Mouse (Mus musculus) embryonic facial prominence, embryonic 12.5 days (tissue): Measurements from ENCODE around the gene Aqp6. TPM values are rescaled to one million over a fixed set of nuclear protein-coding genes. Genes with fewer than 3 reads are reported as not detected.

Experiments
- ATAC-seq: fragments of 200-750 bp; cut with Nextera tagmentation; 2 replicates; pipeline ENCODE4 v1.8.0; 2017; ENCODE audit not compliant: insufficient number of reproducible peaks, insufficient read depth, low FRiP score, low TSS enrichment
- H3K27ac ChIP-seq: fragments of 300-500 bp; sonication (generic); 2 replicates; pipeline ENCODE4 v1.5.1; 2016; ENCODE audit warnings: mild to moderate bottlenecking
- H3K27me3 ChIP-seq: fragments of 300-500 bp; sonication (generic); 2 replicates; pipeline ENCODE4 v1.6.1; 2016; ENCODE audit warnings: mild to moderate bottlenecking, moderate library complexity
- H3K36me3 ChIP-seq: fragments of 300-500 bp; sonication (generic); 2 replicates; pipeline ENCODE4 v1.6.1; 2016; ENCODE audit warnings: mild to moderate bottlenecking
- H3K4me1 ChIP-seq: fragments of 300-500 bp; sonication (generic); 2 replicates; pipeline ENCODE4 v1.6.1; 2016
- H3K4me2 ChIP-seq: fragments of 300-500 bp; sonication (generic); replicated peaks from 2 replicates; pipeline ENCODE4 v1.6.1; 2016; ENCODE audit warnings: mild to moderate bottlenecking, moderate library complexity
- H3K4me3 ChIP-seq: fragments of 300-500 bp; sonication (generic); 2 replicates; pipeline ENCODE4 v1.5.1; 2016; ENCODE audit warnings: mild to moderate bottlenecking
- H3K9ac ChIP-seq: fragments of 300-500 bp; sonication (generic); 2 replicates; pipeline ENCODE4 v1.6.1; 2016; ENCODE audit warnings: mild to moderate bottlenecking, moderate library complexity
- H3K9me3 ChIP-seq: fragments of 300-500 bp; sonication (generic); 2 replicates; pipeline ENCODE4 v1.6.1; 2016; ENCODE audit warnings: mild to moderate bottlenecking, moderate library complexity
- WGBS: fragments of 180-500 bp; shearing (Covaris S2); methylation state at CpG from one replicate; pipeline ENCODE4 v1.1.7; 2016; 5-methylcytosine and 5-hydroxymethylcytosine counted together
- polyA plus RNA-seq: library from polyadenylated mRNA; unstranded; fragments of >200 nt; fragmentation: Nextera tagmentation; extraction: Ambion mirVana; gene quantifications from 2 replicates; pipeline ENCODE4 v1.2.1, GENCODE M21; 2016

Gene Aqp6
- polyA plus RNA-seq, 1 experiment from 2014 or later = 0.08 TPM

DNA sequence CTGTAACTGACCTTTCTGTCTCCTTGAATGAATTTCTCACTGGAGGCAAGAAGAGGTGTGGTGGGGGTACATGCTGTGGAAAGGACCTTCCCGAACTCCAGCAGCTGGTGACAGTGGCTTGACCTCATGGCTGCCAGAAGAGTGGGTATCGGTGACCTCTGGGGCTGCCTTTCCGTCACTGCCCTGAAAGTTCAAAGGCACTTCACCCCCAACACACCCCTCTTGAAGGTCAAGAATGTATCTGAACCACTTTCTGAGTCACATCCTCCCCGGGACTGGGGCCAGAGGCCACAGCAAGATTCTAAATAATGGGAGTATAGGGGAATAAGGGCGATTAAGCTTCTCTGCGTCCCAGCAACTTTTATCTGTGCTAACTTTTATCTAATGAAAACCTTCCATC is 15.5 kb upstream of the Aqp6 start:
- no peak overlapping the region for H3K4me3 ChIP-seq
- peaks cover 97% of the 10 kb centered on the region for H3K27me3 ChIP-seq
- H3K9me3 ChIP-seq = no peaks in the 10 kb centered on the region
- H3K27ac ChIP-seq = no peak overlapping the region
- no peak overlapping the region for H3K4me2 ChIP-seq
- H3K36me3 ChIP-seq = no peaks in the 10 kb centered on the region
- 59% methylated on average over 6 of the region's 6 CpGs for WGBS
- no peak for ATAC-seq
- H3K9ac ChIP-seq = no peak overlapping the region
- H3K4me1 ChIP-seq = peaks cover 21% of the 10 kb centered on the region

- no peaks in the 10 kb centered on the region for H3K36me3 ChIP-seq
- H3K4me1 ChIP-seq = peaks cover 21% of the 10 kb centered on the region
- no peak for ATAC-seq
- H3K9me3 ChIP-seq = no peaks in the 10 kb centered on the region
- H3K4me3 ChIP-seq = no peak overlapping the region
- H3K4me2 ChIP-seq = no peak overlapping the region
- WGBS = 84% methylated on average over 3 of the region's 3 CpGs
- no peak overlapping the region for H3K9ac ChIP-seq
- H3K27me3 ChIP-seq = peaks cover 97% of the 10 kb centered on the region
- no peak overlapping the region for H3K27ac ChIP-seq
Observed at GRCm38 (mm10) chr15:99586525-99586924, 14.7 kb upstream of the Aqp6 start.

DNA sequence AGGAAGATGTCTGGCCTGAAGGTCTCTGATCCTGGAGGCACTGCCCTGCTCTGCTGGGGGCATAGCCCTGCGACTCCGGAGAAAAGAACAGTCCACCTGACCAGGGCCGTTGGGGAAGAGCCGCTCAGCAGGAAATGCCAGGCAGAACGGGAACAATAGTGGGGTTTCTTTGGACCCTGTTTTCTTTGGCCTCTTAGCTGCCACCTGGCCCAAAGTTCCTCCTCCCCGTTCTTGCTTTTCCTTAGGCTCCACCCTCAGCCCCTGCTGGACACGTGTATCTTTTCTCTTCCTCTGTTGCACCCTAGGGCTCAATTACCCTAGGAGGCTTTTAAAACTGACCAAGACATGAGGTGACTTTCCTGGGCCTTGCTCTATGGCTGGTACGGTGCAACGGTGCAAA is 12.0 kb upstream of the Aqp6 start:
- ATAC-seq = no peak
- Histone ChIP-seq H3K9ac (no peak overlapping the region), H3K4me1 (peaks cover 13% of the 10 kb centered on the region), H3K4me3 (no peak overlapping the region), H3K9me3 (no peaks in the 10 kb centered on the region), H3K36me3 (no peaks in the 10 kb centered on the region), H3K4me2 (no peak overlapping the region), H3K27ac (no peak overlapping the region), H3K27me3 (peaks cover 100% of the 10 kb centered on the region)
- 4% methylated on average over 9 of the region's 9 CpGs for WGBS

DNA sequence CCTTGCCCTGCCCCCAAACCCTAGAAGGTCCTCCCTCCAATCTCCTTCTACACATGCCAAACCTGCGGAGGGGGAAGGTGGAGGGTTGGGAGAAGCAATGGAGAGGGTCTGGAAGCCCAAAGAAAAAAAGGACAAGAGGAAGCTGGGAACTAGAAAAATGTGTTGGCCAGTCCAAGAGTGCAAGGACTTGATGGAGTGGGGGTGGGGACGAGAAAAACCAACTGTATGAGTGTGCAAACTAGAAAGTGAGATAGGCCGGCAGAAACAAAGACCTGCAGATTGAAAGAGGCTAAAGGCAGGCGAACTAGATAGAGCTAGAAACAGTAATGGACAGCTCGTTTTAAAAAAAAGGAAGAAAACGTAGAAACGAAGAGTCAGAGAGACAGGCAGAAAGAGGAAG is 11.5 kb upstream of the Aqp6 start:
- no peaks in the 10 kb centered on the region for H3K9me3 ChIP-seq
- H3K4me1 ChIP-seq = peaks cover 9% of the 10 kb centered on the region
- no peak for ATAC-seq
- H3K9ac ChIP-seq = no peak overlapping the region
- no peak overlapping the region for H3K4me2 ChIP-seq
- H3K4me3 ChIP-seq = 0 out of 2 replicates have a peak overlapping the region, but pooled peaks have one; percentile 39
- WGBS = 17% methylated on average over 7 of the region's 7 CpGs
- H3K36me3 ChIP-seq = no peaks in the 10 kb centered on the region
- peaks cover 100% of the 10 kb centered on the region for H3K27me3 ChIP-seq
- no peak overlapping the region for H3K27ac ChIP-seq

GRCm38 (mm10) chr15:99590429-99591084 is 10.6 kb upstream of the Aqp6 start, which contains the start of gene Aqp5:
Aqp5 (plus strand) TSS chr15:99590782.
- Histone ChIP-seq H3K27me3 (peaks cover 100% of the 10 kb centered on the region), H3K4me1 (peaks cover 5% of the 10 kb centered on the region; the same call in 1 of the 2 replicates), H3K4me2 (peak within 1 kb of the TSS; percentile 58), H3K27ac (no peak within 1 kb of the TSS), H3K9ac (0 out of 2 replicates have a peak within 1 kb of the TSS, but pooled peaks have one; percentile 13), H3K36me3 (no peaks in the 10 kb centered on the region), H3K9me3 (no peaks in the 10 kb centered on the region), H3K4me3 (peak within 1 kb of the TSS; percentile 39)
- 2% methylated on average over 51 of the region's 83 CpGs for WGBS
- ATAC-seq = no peak

- Histone ChIP-seq H3K27ac (no peak overlapping the region), H3K9me3 (no peaks in the 10 kb centered on the region), H3K4me1 (peaks cover 10% of the 10 kb centered on the region; the same call in 1 of the 2 replicates), H3K4me2 (no peak overlapping the region), H3K9ac (no peak overlapping the region), H3K4me3 (no peak overlapping the region), H3K27me3 (peaks cover 94% of the 10 kb centered on the region), H3K36me3 (no peaks in the 10 kb centered on the region)
- no peak for ATAC-seq
- WGBS = 74% methylated on average over 8 of the region's 8 CpGs
Observed at GRCm38 (mm10) chr15:99592177-99592576, 9.0 kb upstream of the Aqp6 start.

GRCm38 (mm10) chr15:99592877-99593276 is 8.3 kb upstream of the Aqp6 start:
- H3K27ac ChIP-seq = no peak overlapping the region
- ATAC-seq = no peak
- no peak overlapping the region for H3K4me2 ChIP-seq
- peaks cover 10% of the 10 kb centered on the region; the same call in 1 of the 2 replicates for H3K4me1 ChIP-seq
- H3K9ac ChIP-seq = no peak overlapping the region
- peaks cover 94% of the 10 kb centered on the region for H3K27me3 ChIP-seq
- 88% methylated on average over 5 of the region's 5 CpGs for WGBS
- H3K36me3 ChIP-seq = no peaks in the 10 kb centered on the region
- H3K9me3 ChIP-seq = no peaks in the 10 kb centered on the region
- H3K4me3 ChIP-seq = no peak overlapping the region

DNA sequence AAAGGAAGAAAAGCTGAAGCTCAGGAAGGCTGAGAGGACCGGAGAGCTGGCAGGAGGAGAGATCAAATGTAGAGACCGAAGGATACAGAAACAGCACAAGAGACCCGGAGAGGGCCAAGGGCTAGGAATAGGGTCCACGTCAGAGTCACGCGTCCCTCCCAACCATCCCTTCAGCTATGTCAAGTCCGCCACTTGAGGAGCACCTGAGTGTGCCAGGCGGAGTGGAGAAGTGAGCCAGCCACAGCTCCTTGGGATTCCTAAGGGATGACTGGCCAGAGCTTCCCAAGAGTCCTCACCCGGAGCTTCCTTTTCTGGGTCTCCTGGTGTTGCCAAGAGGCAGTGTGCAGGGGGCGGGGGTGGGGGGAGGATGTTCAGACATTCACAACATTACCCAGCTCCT is 6.2 kb upstream of the Aqp6 start:
- Histone ChIP-seq H3K36me3 (no peaks in the 10 kb centered on the region), H3K4me2 (no peak overlapping the region), H3K4me3 (no peak overlapping the region), H3K27me3 (peaks cover 88% of the 10 kb centered on the region), H3K9ac (no peak overlapping the region), H3K4me1 (peaks cover 12% of the 10 kb centered on the region; the same call in 1 of the 2 replicates), H3K27ac (no peak overlapping the region), H3K9me3 (no peaks in the 10 kb centered on the region)
- WGBS = 80% methylated on average over 10 of the region's 10 CpGs
- no peak for ATAC-seq

GRCm38 (mm10) chr15:99596056-99596687 is 5.0 kb upstream of the Aqp6 start:
- no peaks in the 10 kb centered on the region for H3K36me3 ChIP-seq
- no peaks in the 10 kb centered on the region for H3K9me3 ChIP-seq
- H3K27me3 ChIP-seq = peaks cover 88% of the 10 kb centered on the region
- no peak overlapping the region for H3K4me3 ChIP-seq
- ATAC-seq = peak; percentile 65
- no peak overlapping the region; the same call in 1 of the 2 replicates for H3K4me2 ChIP-seq
- no peak overlapping the region for H3K9ac ChIP-seq
- peaks cover 7% of the 10 kb centered on the region; the same call in 1 of the 2 replicates for H3K4me1 ChIP-seq
- no peak overlapping the region for H3K27ac ChIP-seq
- WGBS = 0% methylated on average over 7 of the region's 7 CpGs

- Histone ChIP-seq H3K4me2 (no peak overlapping the region), H3K9ac (no peak overlapping the region), H3K36me3 (no peaks in the 10 kb centered on the region), H3K27me3 (peaks cover 87% of the 10 kb centered on the region), H3K27ac (no peak overlapping the region), H3K9me3 (no peaks in the 10 kb centered on the region), H3K4me3 (no peak overlapping the region), H3K4me1 (peaks cover 11% of the 10 kb centered on the region)
- WGBS = 48% methylated on average over 7 of the region's 7 CpGs
- ATAC-seq = no peak; the same call in 1 of the 2 replicates
Observed at GRCm38 (mm10) chr15:99596841-99597240, 4.4 kb upstream of the Aqp6 start.

GRCm38 (mm10) chr15:99597596-99597995 is 3.6 kb upstream of the Aqp6 start:
- no peak overlapping the region for H3K4me2 ChIP-seq
- peaks cover 11% of the 10 kb centered on the region for H3K4me1 ChIP-seq
- no peak overlapping the region for H3K4me3 ChIP-seq
- H3K27ac ChIP-seq = no peak overlapping the region
- ATAC-seq = no peak
- no peak overlapping the region for H3K9ac ChIP-seq
- no peaks in the 10 kb centered on the region for H3K36me3 ChIP-seq
- no peaks in the 10 kb centered on the region for H3K9me3 ChIP-seq
- WGBS = 43% methylated on average over 8 of the region's 8 CpGs
- H3K27me3 ChIP-seq = peaks cover 83% of the 10 kb centered on the region
